Mouse (Mus musculus): ENCODE results near the gene Tmprss6. TPM values are rescaled to one million over a fixed set of nuclear protein-coding genes. Genes with fewer than 3 reads are reported as not detected.

Tmprss6 gene
- total and polyA plus RNA-seq, 3 experiments, result not detected

DNA sequence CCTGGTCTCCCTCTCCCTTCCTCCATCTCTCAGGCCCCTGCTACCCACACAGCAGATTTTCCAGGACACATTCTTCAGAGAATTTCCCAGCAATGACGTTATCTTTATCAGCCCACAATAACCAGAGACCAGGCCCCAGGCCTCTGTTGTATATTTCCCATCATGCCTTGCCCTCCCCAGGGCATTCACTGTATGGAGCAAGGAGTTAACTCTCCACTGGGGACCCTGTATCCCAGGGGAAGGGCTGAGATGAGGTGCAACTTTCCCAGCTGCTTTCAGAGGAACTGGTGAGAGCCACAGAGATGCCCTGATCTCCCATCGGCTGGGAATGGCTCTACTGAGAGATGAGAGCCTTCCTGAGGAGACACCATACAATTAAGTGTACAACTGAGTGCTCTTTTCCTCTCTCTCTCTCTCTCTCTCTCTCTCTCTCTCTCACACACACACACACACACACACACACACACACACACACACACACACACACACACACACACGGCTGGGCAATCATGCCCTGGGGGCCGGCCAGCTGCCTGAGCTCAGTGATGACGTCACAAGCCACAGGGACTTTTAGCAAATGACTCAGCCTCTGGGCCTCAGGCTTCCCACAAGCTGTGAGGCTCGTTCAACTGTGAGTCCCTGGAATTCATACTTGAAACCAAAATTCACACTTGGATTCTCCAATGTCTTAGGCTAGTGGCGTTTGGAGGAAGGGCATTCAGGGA lies 18.6 kb downstream of the Tmprss6 start:
- Histone ChIP-seq H3K9ac (ENCODE audit: low read depth, low read length) (no peak overlapping the region), H3K79me2 (replicated peaks; ENCODE audit: control insufficient read depth, insufficient read depth, low read length) (no peaks in the 10 kb centered on the region), H3K4me1 (ENCODE audit: control insufficient read depth, insufficient read depth, low read length) (peaks cover 10% of the 10 kb centered on the region), H3K36me3 (ENCODE audit: control insufficient read depth, insufficient read depth, low read length) (no peaks in the 10 kb centered on the region), H3K27me3 (ENCODE audit: control insufficient read depth, insufficient read depth, low read length) (no peaks in the 10 kb centered on the region), H3K27ac (peak overlapping the region; percentile 43), H3K4me3 (no peak overlapping the region)
- intact Hi-C loops (cut with DNase I), result loop anchor here (2.0 kb wide), 1 partner anchor 61 kb away; no protein-coding TSS in a partner anchor
- peak; percentile 61 to 68 for DNase-seq
- WGBS, result 26% methylated on average over 7 of the region's 7 CpGs
- no peak for TF ChIP-seq EP300 (IDR thresholded peaks at IDR 0.05; ENCODE audit: insufficient read depth, low read depth, low read length)

DNA sequence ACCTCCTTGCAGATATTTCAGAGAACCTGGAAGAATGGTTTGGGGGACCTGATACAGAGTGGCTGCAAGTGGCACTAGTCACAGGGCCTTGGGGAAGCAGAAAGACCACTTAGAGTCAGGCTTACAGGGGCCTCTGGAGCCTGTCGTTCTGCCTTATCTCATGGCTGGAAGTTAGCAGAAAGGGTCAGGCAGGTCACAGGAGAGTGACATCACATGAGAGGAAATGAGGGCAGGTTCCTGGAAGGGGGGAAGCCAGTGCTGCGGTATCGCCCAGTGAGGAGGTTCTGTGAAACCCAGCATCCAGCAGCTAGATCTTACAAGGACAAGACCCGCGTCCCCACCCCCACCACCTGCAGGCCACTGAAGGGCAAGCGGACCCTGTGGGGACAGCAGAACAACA lies 19.3 kb downstream of the Tmprss6 start:
- Histone ChIP-seq H3K4me3 (no peak overlapping the region), H3K79me2 (replicated peaks; ENCODE audit: control insufficient read depth, insufficient read depth, low read length) (no peaks in the 10 kb centered on the region), H3K4me1 (ENCODE audit: control insufficient read depth, insufficient read depth, low read length) (peaks cover 10% of the 10 kb centered on the region), H3K36me3 (ENCODE audit: control insufficient read depth, insufficient read depth, low read length) (no peaks in the 10 kb centered on the region), H3K27ac (peak overlapping the region; percentile 43), H3K9ac (ENCODE audit: low read depth, low read length) (no peak overlapping the region), H3K27me3 (ENCODE audit: control insufficient read depth, insufficient read depth, low read length) (no peaks in the 10 kb centered on the region)
- DNase-seq, result no peak
- intact Hi-C loops (cut with DNase I), result loop anchor here (2.0 kb wide), 1 partner anchor 62 kb away; no protein-coding TSS in a partner anchor
- WGBS, result 49% methylated on average over 6 of the region's 6 CpGs
- TF ChIP-seq POLR2A (IDR thresholded peaks at IDR 0.05; ENCODE audit: insufficient read depth, low read depth, low read length) (no peak), EP300 (IDR thresholded peaks at IDR 0.05; ENCODE audit: insufficient read depth, low read depth, low read length) (no peak), CTCF (IDR thresholded peaks at IDR 0.05) (no peak)

DNA sequence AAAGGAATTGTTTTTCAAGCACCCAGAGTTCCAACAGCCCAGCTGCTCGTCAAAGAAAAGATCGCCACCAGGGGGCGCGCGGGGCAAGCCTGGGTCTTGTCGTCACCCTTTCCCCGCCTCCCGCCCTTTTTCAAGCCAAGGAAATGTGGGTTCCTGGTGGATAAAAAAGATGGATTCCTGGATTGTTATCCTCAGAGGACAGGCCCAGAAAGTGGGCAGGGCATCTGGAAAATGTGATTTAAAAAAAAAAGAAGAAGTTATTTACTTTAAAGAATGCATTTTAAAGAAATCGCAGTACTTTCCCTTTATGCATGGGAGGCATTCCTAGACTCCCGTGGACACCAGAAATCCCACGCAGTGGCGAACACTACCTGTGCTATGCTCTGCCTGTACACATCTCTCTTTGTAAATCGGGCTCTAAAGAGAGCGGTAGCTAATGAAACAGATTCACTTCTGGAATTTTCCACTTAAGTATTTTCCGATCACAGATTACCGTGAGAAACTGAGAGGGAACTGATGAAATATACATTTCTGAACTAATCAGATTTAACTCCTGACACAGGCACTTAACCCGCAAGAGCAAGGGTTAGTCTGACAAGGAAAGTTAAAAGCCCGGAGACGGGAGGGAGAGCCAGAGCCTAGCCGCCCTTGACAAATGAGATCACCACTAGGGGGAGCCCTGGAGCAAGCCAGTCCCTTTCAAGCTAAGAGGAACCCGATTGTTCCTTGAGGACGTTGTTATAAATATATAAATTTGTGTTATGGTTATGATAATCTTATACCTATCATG lies 20.5 kb downstream of the Tmprss6 start:
- H3K4me1 ChIP-seq (ENCODE audit: control insufficient read depth, insufficient read depth, low read length), result peaks cover 10% of the 10 kb centered on the region
- WGBS, result under 1% methylated on average over 22 of the region's 22 CpGs
- H3K36me3 ChIP-seq (ENCODE audit: control insufficient read depth, insufficient read depth, low read length), result no peaks in the 10 kb centered on the region
- peak; percentile 90 to 97 for DNase-seq
- TF ChIP-seq POLR2A (IDR thresholded peaks at IDR 0.05; ENCODE audit: insufficient read depth, low read depth, low read length) (0 out of 2 replicates have a peak, but pooled peaks have one; percentile 12), CTCF (IDR thresholded peaks at IDR 0.05) (peak; percentile 87), EP300 (IDR thresholded peaks at IDR 0.05; ENCODE audit: insufficient read depth, low read depth, low read length) (peak; percentile 47; the same call in 1 of the 2 replicates)
- H3K27ac ChIP-seq, result peak overlapping the region; percentile 90
- no peaks in the 10 kb centered on the region for H3K79me2 ChIP-seq (replicated peaks; ENCODE audit: control insufficient read depth, insufficient read depth, low read length)
- peak overlapping the region; percentile 50 for H3K4me3 ChIP-seq
- intact Hi-C loops (cut with DNase I), result loop anchor here (1.0 to 2.0 kb wide), 3 partner anchors 63 to 134 kb away; no protein-coding TSS in a partner anchor
- peak overlapping the region; percentile 59; the same call in 1 of the 2 replicates for H3K9ac ChIP-seq (ENCODE audit: low read depth, low read length)
- H3K27me3 ChIP-seq (ENCODE audit: control insufficient read depth, insufficient read depth, low read length), result no peaks in the 10 kb centered on the region

DNA sequence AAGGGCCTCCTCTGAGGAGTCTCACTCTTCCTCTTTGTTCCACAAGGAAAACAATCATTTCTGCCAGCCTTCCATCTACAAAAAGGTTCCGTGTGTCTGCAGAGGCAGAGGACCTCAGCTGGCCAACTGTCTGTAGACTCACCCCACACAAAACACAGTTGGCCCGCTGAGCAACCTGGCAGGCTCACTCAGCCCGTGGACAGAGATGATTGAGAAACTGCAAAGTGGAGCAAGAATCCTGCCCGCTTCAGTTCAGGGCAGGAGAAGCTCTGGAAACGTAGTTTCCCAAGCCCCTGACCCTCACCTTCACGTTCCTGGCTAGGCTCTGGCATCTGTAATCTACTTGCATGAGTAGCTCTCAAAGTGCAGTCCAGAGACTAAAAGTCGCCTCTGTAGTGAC lies 21.3 kb downstream of the Tmprss6 start:
- Histone ChIP-seq H3K4me1 (ENCODE audit: control insufficient read depth, insufficient read depth, low read length) (peaks cover 10% of the 10 kb centered on the region), H3K27me3 (ENCODE audit: control insufficient read depth, insufficient read depth, low read length) (no peaks in the 10 kb centered on the region), H3K36me3 (ENCODE audit: control insufficient read depth, insufficient read depth, low read length) (no peaks in the 10 kb centered on the region), H3K27ac (peak overlapping the region; percentile 17; the same call in 1 of the 2 replicates), H3K9ac (ENCODE audit: low read depth, low read length) (no peak overlapping the region), H3K79me2 (replicated peaks; ENCODE audit: control insufficient read depth, insufficient read depth, low read length) (no peaks in the 10 kb centered on the region), H3K4me3 (no peak overlapping the region)
- DNase-seq, result peak in 1 of 2 experiments; percentile 41
- intact Hi-C loops (cut with DNase I), result loop anchor here (1.0 kb wide), 1 partner anchor 135 kb away; no protein-coding TSS in a partner anchor
- 44% methylated on average over 7 of the region's 7 CpGs for WGBS
- TF ChIP-seq EP300 (IDR thresholded peaks at IDR 0.05; ENCODE audit: insufficient read depth, low read depth, low read length) (no peak), POLR2A (IDR thresholded peaks at IDR 0.05; ENCODE audit: insufficient read depth, low read depth, low read length) (no peak)

DNA sequence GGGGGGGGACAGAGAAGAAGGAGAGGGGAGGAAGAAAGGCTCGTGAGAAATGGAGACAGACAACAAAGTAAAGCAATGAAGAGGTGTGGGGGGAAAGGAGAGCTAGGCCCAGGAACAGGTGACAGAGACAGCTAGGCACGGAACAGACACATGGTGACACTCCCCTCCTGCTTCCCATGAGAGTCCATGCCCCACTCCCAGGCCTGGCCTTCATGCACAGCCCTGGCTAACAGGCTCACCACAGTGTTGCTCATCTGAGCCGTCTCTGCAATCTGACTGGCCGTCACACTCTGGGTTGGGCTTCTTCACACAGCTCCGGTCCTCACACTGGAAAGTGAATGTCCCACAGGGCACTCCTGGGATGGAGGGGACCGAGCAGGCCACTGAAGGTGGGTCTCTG lies 24.6 kb downstream of the Tmprss6 start:
- no peaks in the 10 kb centered on the region for H3K36me3 ChIP-seq (ENCODE audit: control insufficient read depth, insufficient read depth, low read length)
- H3K27me3 ChIP-seq (ENCODE audit: control insufficient read depth, insufficient read depth, low read length), result no peaks in the 10 kb centered on the region
- H3K9ac ChIP-seq (ENCODE audit: low read depth, low read length), result no peak overlapping the region
- WGBS, result 43% methylated on average over 6 of the region's 6 CpGs
- no peaks in the 10 kb centered on the region for H3K79me2 ChIP-seq (replicated peaks; ENCODE audit: control insufficient read depth, insufficient read depth, low read length)
- peaks cover 3% of the 10 kb centered on the region; the same call in 1 of the 2 replicates for H3K4me1 ChIP-seq (ENCODE audit: control insufficient read depth, insufficient read depth, low read length)
- no peak for TF ChIP-seq CTCF (IDR thresholded peaks at IDR 0.05)
- TF ChIP-seq EP300 (IDR thresholded peaks at IDR 0.05; ENCODE audit: insufficient read depth, low read depth, low read length), result no peak
- no peak for TF ChIP-seq POLR2A (IDR thresholded peaks at IDR 0.05; ENCODE audit: insufficient read depth, low read depth, low read length)
- DNase-seq, result no peak
- no peak overlapping the region for H3K4me3 ChIP-seq
- no peak overlapping the region for H3K27ac ChIP-seq
- intact Hi-C loops (cut with DNase I), result no loop called here

Data from heart, adult 2 months (tissue).